Mouse (Mus musculus) MN1 (cell line): ENCODE results near the gene Cfap299.

Source experiments
- DNase-seq: peaks from one replicate; pipeline ENCODE4 v3.0.0-alpha.2; 2016; ENCODE audit warnings: low spot score

The Cfap299 gene

GRCm38 (mm10) chr5:98815269-98815668 lies 486.2 kb downstream of the Cfap299 start:
- no peak for DNase-seq

GRCm38 (mm10) chr5:98833760-98834159 lies 504.7 kb downstream of the Cfap299 start:
- DNase-seq, result no peak

GRCm38 (mm10) chr5:98834300-98834699 lies 505.2 kb downstream of the Cfap299 start:
- no peak for DNase-seq

- DNase-seq, result no peak
Observed at GRCm38 (mm10) chr5:98842600-98843310, 513.7 kb downstream of the Cfap299 start.

- DNase-seq, result no peak
Observed at GRCm38 (mm10) chr5:98844664-98845063, 515.6 kb downstream of the Cfap299 start.
